In genomic region chr9:46032190-46032589, GRCm38 (mm10) we compare ENCODE assay signal across 8 mouse cellular contexts. TPM values are rescaled to one million over a fixed set of nuclear protein-coding genes. Genes with fewer than 3 reads are reported as not detected.
DNase-seq lines count a peak whose midpoint lies in the region; ATAC-seq and TF ChIP-seq lines count a peak whose summit lies in the region.

No protein-coding gene starts in this region.

- no peak for TF ChIP-seq CTCF in hindbrain, postnatal 0 days (IDR thresholded peaks at IDR 0.05; ENCODE audit: low read depth)
- TF ChIP-seq CTCF in E14TG2a.4 (conservative IDR thresholded peaks at IDR 0.05; ENCODE audit: low read length) = no peak

- H3K9me3 ChIP-seq in hindbrain, postnatal 0 days (ENCODE audit: low read length) = no peaks in the 10 kb centered on the region
- H3K9me3 ChIP-seq in hindbrain, embryonic 14.5 days (ENCODE audit: control insufficient read depth, low read length) = no peaks in the 10 kb centered on the region
- no peaks in the 10 kb centered on the region for H3K9me3 ChIP-seq in E14TG2a.4 (ENCODE audit: low read length)

- no peaks in the 10 kb centered on the region for H3K27me3 ChIP-seq in hindbrain, postnatal 0 days (ENCODE audit: insufficient read depth, low read length)
- no peaks in the 10 kb centered on the region for H3K27me3 ChIP-seq in hindbrain, embryonic 14.5 days (ENCODE audit: control insufficient read depth, insufficient read depth, low read length)
- H3K27me3 ChIP-seq in E14TG2a.4 (ENCODE audit: insufficient read depth, low read length) = no peaks in the 10 kb centered on the region

- no peak overlapping the region for H3K9ac ChIP-seq in hindbrain, postnatal 0 days (replicated peaks; ENCODE audit: low read length)
- H3K9ac ChIP-seq in hindbrain, embryonic 14.5 days = no peak overlapping the region

- 0 out of 2 replicates have a peak overlapping the region, but pooled peaks have one; percentile 7 for H3K27ac ChIP-seq in hindbrain, postnatal 0 days
- H3K27ac ChIP-seq in hindbrain, embryonic 14.5 days = no peak overlapping the region

- no peaks in the 10 kb centered on the region; the same call in 1 of the 2 replicates for H3K4me1 ChIP-seq in hindbrain, postnatal 0 days (ENCODE audit: insufficient read depth, low read length)
- no peaks in the 10 kb centered on the region; the same call in 1 of the 2 replicates for H3K4me1 ChIP-seq in hindbrain, embryonic 14.5 days (replicated peaks; ENCODE audit: control insufficient read depth, insufficient read depth, low read length)
- H3K4me1 ChIP-seq in E14TG2a.4 (replicated peaks; ENCODE audit: low read depth, low read length) = peaks cover 84% of the 10 kb centered on the region

- DNase-seq in hindbrain, postnatal 0 days (ENCODE audit: low spot score) = peak; percentile 61
- DNase-seq in hindbrain, embryonic 14.5 days (ENCODE audit: low spot score) = no peak
- peak; percentile 34 to 35 for DNase-seq in gastrocnemius, adult 8-10 months (ENCODE audit: low spot score in 2 of 2)
- DNase-seq in kidney, postnatal 14 days = peak; percentile 73
- no peak for DNase-seq in T-cell, adult 2 months (ENCODE audit: low spot score)
- no peak for DNase-seq in spleen, postnatal 10 days (ENCODE audit: low spot score in 2 of 2)

- no peaks in the 10 kb centered on the region for H3K36me3 ChIP-seq in hindbrain, postnatal 0 days (ENCODE audit: insufficient read depth, low read length)
- no peaks in the 10 kb centered on the region for H3K36me3 ChIP-seq in hindbrain, embryonic 14.5 days (replicated peaks; ENCODE audit: control insufficient read depth, insufficient read depth)
- no peaks in the 10 kb centered on the region for H3K36me3 ChIP-seq in E14TG2a.4 (ENCODE audit: insufficient read depth, low read length)

- peak overlapping the region; percentile 14; the same call in 1 of the 2 replicates for H3K4me2 ChIP-seq in hindbrain, postnatal 0 days (ENCODE audit: low read depth, low read length)
- no peak overlapping the region for H3K4me2 ChIP-seq in hindbrain, embryonic 14.5 days (replicated peaks)

- no peak overlapping the region for H3K4me3 ChIP-seq in hindbrain, postnatal 0 days (ENCODE audit: low read length)
- no peak overlapping the region for H3K4me3 ChIP-seq in hindbrain, embryonic 14.5 days (replicated peaks; ENCODE audit: low read length)
- peak overlapping the region; percentile 32 for H3K4me3 ChIP-seq in E14TG2a.4 (replicated peaks; ENCODE audit: low read length)

- no peak for ATAC-seq in hindbrain, postnatal 0 days
- no peak for ATAC-seq in hindbrain, embryonic 14.5 days (ENCODE audit: low FRiP score)
- ATAC-seq in granulocyte monocyte progenitor cell, adult 5-6 weeks (replicated peaks; ENCODE audit: poor library complexity, severe bottlenecking) = no peak

- 43% methylated on average over 6 of the region's 6 CpGs for WGBS in hindbrain, postnatal 0 days
- WGBS in hindbrain, embryonic 14.5 days = 69% methylated on average over 6 of the region's 6 CpGs

RNA-seq across cellular contexts. Expression of gene Sik3, which starts 19.6 kb away (rescaled TPM):
- 32.3 and 37.1 TPM in 2 replicates for total RNA-seq in hindbrain, postnatal 0 days (2014; rRNA removed)
- polyA plus RNA-seq in hindbrain, postnatal 0 days (2015; fragmentation: Nextera tagmentation; extraction: Ambion mirVana) = 12.5 and 12.6 TPM in 2 replicates
- polyA plus RNA-seq in hindbrain, embryonic 14.5 days (2014; fragmentation: Nextera tagmentation; extraction: Ambion mirVana) = 10.9 and 11.0 TPM in 2 replicates
- 10 to 100 TPM; 36.6 to 42.4 (median 39.7) TPM for total RNA-seq in gastrocnemius, adult 8-10 months (2022)
- total RNA-seq in granulocyte monocyte progenitor cell, adult 5-6 weeks (2014; fragmentation: Nextera tagmentation) = 35.8 and 59.8 TPM in 2 replicates
- total RNA-seq in granulocyte monocyte progenitor cell, adult 5-6 weeks (2017) = 12.7 and 16.5 TPM in 2 replicates

RNA-seq across cellular contexts. Expression of gene Pafah1b2, which starts 19.7 kb away (rescaled TPM):
- total RNA-seq in hindbrain, postnatal 0 days (2014; rRNA removed) = 137 and 186 TPM in 2 replicates
- 222 and 243 TPM in 2 replicates for polyA plus RNA-seq in hindbrain, postnatal 0 days (2015; fragmentation: Nextera tagmentation; extraction: Ambion mirVana)
- 289 and 303 TPM in 2 replicates for polyA plus RNA-seq in hindbrain, embryonic 14.5 days (2014; fragmentation: Nextera tagmentation; extraction: Ambion mirVana)
- 10 to 100 TPM; 19.1 to 25.8 (median 23.2) TPM for total RNA-seq in gastrocnemius, adult 8-10 months (2022)
- 30.6 and 32.3 TPM in 2 replicates for total RNA-seq in granulocyte monocyte progenitor cell, adult 5-6 weeks (2014; fragmentation: Nextera tagmentation)
- 88.9 and 95.7 TPM in 2 replicates for total RNA-seq in granulocyte monocyte progenitor cell, adult 5-6 weeks (2017)

Comparison
In these comparisons a context has a peak if more than half of its experiments do, and no peak if none do; other contexts are left out.
1. DNase-seq: peak in hindbrain, postnatal 0 days (single experiment), gastrocnemius, adult 8-10 months (2 of 2) and kidney, postnatal 14 days (single experiment); none in hindbrain, embryonic 14.5 days (single experiment), T-cell, adult 2 months (single experiment) and spleen, postnatal 10 days (0 of 2).